14 mouse cellular contexts compared by ENCODE assay signal in the genomic region with DNA sequence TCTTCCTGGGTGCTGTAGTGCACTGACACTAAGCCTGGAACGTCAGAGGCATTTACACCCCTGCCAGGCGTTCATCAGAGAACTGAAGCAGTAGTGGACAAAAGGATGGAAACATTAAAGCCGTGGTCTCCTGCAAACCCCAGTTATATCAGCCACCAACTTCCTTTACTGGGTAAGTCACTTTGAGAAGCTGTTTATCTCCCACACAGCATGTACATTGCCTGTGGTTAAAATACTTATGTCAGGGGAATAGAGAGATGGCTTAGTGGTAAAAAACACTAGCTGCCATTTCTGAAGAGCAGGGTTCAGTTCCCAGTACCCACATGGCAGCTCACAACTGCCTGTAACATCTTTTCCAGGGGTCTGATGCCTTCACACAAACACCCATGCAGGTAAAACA.
"Had no signal": no experiment of that assay in that cellular context is flagged by ENCODE, and none has a peak within 500 bp of the region (broad histone marks: within the 10 kb centered on the region; RNA-seq: fewer than 3 reads in every experiment).

No protein-coding gene starts in this region.

- H3K27me3 ChIP-seq: limb, embryonic 13.5 days; liver, embryonic 15.5 days; midbrain, embryonic 15.5 days; neural tube, embryonic 12.5 days; stomach, embryonic 15.5 days had no signal

- H3K9ac ChIP-seq: limb, embryonic 13.5 days; liver, embryonic 15.5 days; lung, embryonic 14.5 days; midbrain, embryonic 15.5 days; neural tube, embryonic 12.5 days; stomach, embryonic 15.5 days had no signal

- H3K4me1 ChIP-seq: limb, embryonic 13.5 days; midbrain, embryonic 15.5 days; neural tube, embryonic 12.5 days; stomach, embryonic 15.5 days had no signal

- H3K4me3 ChIP-seq: limb, embryonic 13.5 days; liver, embryonic 15.5 days; midbrain, embryonic 15.5 days; neural tube, embryonic 12.5 days; stomach, embryonic 15.5 days had no signal

- H3K4me2 ChIP-seq: limb, embryonic 13.5 days; liver, embryonic 15.5 days; lung, embryonic 14.5 days; midbrain, embryonic 11.5 days; midbrain, embryonic 15.5 days; neural tube, embryonic 12.5 days; stomach, embryonic 15.5 days had no signal

- ATAC-seq: midbrain, embryonic 15.5 days had no signal

- H3K36me3 ChIP-seq: limb, embryonic 13.5 days; liver, embryonic 15.5 days; midbrain, embryonic 15.5 days; neural tube, embryonic 12.5 days; stomach, embryonic 15.5 days had no signal

- H3K9me3 ChIP-seq: limb, embryonic 13.5 days; liver, embryonic 15.5 days; midbrain, embryonic 15.5 days; neural tube, embryonic 12.5 days; stomach, embryonic 15.5 days had no signal

- H3K27ac ChIP-seq: limb, embryonic 13.5 days; liver, embryonic 15.5 days; macrophage; midbrain, embryonic 15.5 days; neural tube, embryonic 12.5 days; stomach, embryonic 15.5 days had no signal

- DNase-seq: kidney, adult 11 months; kidney, postnatal 14 days; left cerebral cortex, postnatal 4 days; lung, embryonic 14.5 days; lung, postnatal 14 days; thymus, adult 2 months; thymus, postnatal 25 days had no signal
